13 mouse cellular contexts compared by ENCODE assay signal in the genomic region with DNA sequence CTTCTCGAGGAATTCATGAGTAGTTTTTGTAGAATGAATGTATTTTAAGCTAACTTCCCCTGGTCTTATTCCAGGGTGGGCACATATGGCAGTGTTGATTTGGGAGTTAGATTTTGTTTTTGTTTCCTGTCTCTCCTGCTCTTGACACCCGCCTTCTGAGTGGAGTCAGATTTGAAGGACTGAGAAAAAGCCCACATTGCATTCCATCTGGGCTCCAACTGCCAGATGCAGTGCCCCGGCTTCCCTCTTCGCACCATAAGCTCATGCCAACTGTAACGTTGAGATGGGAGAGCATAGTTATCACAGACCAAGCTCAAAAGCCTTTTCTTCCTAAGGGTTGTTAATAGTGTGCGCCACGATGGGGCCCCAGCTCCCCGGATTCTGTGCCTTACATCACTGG. TPM values are rescaled to one million over a fixed set of nuclear protein-coding genes. Genes with fewer than 3 reads are reported as not detected.
DNase-seq lines count a peak whose midpoint lies in the region; ATAC-seq and TF ChIP-seq lines count a peak whose summit lies in the region.
"Had no signal": no experiment of that assay in that cellular context is flagged by ENCODE, and none has a peak within 500 bp of the region (broad histone marks: within the 10 kb centered on the region; RNA-seq: fewer than 3 reads in every experiment).

No protein-coding gene starts in this region.

- no peak overlapping the region for H3K4me2 ChIP-seq in midbrain, embryonic 16.5 days (ENCODE audit: low read length)
- H3K4me2 ChIP-seq: heart, embryonic 12.5 days; hindbrain, embryonic 14.5 days; kidney, embryonic 15.5 days had no signal

- H3K9me3 ChIP-seq in midbrain, embryonic 16.5 days (replicated peaks; ENCODE audit: control insufficient read depth, low read length, poor library complexity, severe bottlenecking), result no peaks in the 10 kb centered on the region
- H3K9me3 ChIP-seq in midbrain, embryonic 10.5 days (replicated peaks), result no peaks in the 10 kb centered on the region
- H3K9me3 ChIP-seq: heart, embryonic 12.5 days; kidney, embryonic 15.5 days had no signal

- H3K4me3 ChIP-seq in midbrain, embryonic 16.5 days (ENCODE audit: low read depth, low read length), result no peak overlapping the region
- H3K4me3 ChIP-seq in midbrain, embryonic 10.5 days, result no peak overlapping the region
- H3K4me3 ChIP-seq in left cerebral cortex, adult 2 months, result no peak overlapping the region
- H3K4me3 ChIP-seq: heart, embryonic 12.5 days; kidney, embryonic 15.5 days had no signal

- no peaks in the 10 kb centered on the region for H3K36me3 ChIP-seq in midbrain, embryonic 16.5 days (ENCODE audit: control insufficient read depth, insufficient read depth, low read length)
- no peaks in the 10 kb centered on the region for H3K36me3 ChIP-seq in midbrain, embryonic 10.5 days
- H3K36me3 ChIP-seq: heart, embryonic 12.5 days; kidney, embryonic 15.5 days had no signal

- no peaks in the 10 kb centered on the region for H3K4me1 ChIP-seq in midbrain, embryonic 16.5 days (ENCODE audit: control insufficient read depth, insufficient read depth, low read length)
- H3K4me1 ChIP-seq in midbrain, embryonic 10.5 days, result no peaks in the 10 kb centered on the region
- H3K4me1 ChIP-seq: heart, embryonic 12.5 days; kidney, embryonic 15.5 days had no signal

- DNase-seq in midbrain, embryonic 10.5 days (ENCODE audit: low spot score), result no peak
- DNase-seq in frontal cortex, postnatal 14 days (ENCODE audit: low spot score in 2 of 2), result peak; percentile 41 to 52
- peak; percentile 28 to 44 for DNase-seq in left cerebral cortex, adult 2 months (ENCODE audit: extremely low spot score in 1 of 2, low spot score in 2 of 2)
- peak; percentile 53 to 67 for DNase-seq in right cerebral cortex, postnatal 36 days (ENCODE audit: low spot score in 2 of 2)
- DNase-seq in adrenal gland, postnatal 10 days, result no peak
- no peak for DNase-seq in urinary bladder, postnatal 25 days (ENCODE audit: low spot score)
- DNase-seq in cerebellum, adult 18-20 months, result no peak
- DNase-seq: adrenal gland, adult 8-10 months had no signal

- no peak for TF ChIP-seq CTCF in left cerebral cortex, adult 2 months (IDR thresholded peaks at IDR 0.05)

- intact Hi-C loops in left cerebral cortex, adult 2 months (cut with DNase I), result loop anchor here (1.0 to 5.0 kb wide), 8 partner anchors 73 to 620 kb away; a partner anchor contains a TSS

- H3K9ac ChIP-seq in midbrain, embryonic 16.5 days (ENCODE audit: low read depth, low read length), result no peak overlapping the region
- H3K9ac ChIP-seq: heart, embryonic 12.5 days; hindbrain, embryonic 14.5 days; kidney, embryonic 15.5 days had no signal

- 71% methylated on average over 8 of the region's 8 CpGs for WGBS in midbrain, embryonic 16.5 days
- 66% methylated on average over 8 of the region's 8 CpGs for WGBS in midbrain, embryonic 10.5 days

- no peaks in the 10 kb centered on the region; the same call in 1 of the 2 replicates for H3K27me3 ChIP-seq in midbrain, embryonic 16.5 days (ENCODE audit: control insufficient read depth, insufficient read depth, low read depth, low read length)
- 0 out of 2 replicates have a peak, but pooled peaks cover 4% of the 10 kb centered on the region for H3K27me3 ChIP-seq in midbrain, embryonic 10.5 days (ENCODE audit: low read depth, poor library complexity, severe bottlenecking)

- ATAC-seq in midbrain, embryonic 16.5 days, result peak; percentile 26; the same call in 1 of the 2 replicates

- no peak overlapping the region for H3K27ac ChIP-seq in midbrain, embryonic 16.5 days (ENCODE audit: low read length)
- no peak overlapping the region for H3K27ac ChIP-seq in midbrain, embryonic 10.5 days (replicated peaks)
- H3K27ac ChIP-seq in left cerebral cortex, adult 2 months, result no peak overlapping the region
- H3K27ac ChIP-seq: hindbrain, embryonic 14.5 days; kidney, embryonic 15.5 days had no signal

RNA-seq across cellular contexts. Expression of a gene that starts 5.9 kb away (rescaled TPM):
- 2.6 and 3.6 TPM in 2 replicates for polyA plus RNA-seq in midbrain, embryonic 16.5 days (2015; fragmentation: Nextera tagmentation; extraction: Ambion mirVana)
- polyA plus RNA-seq in midbrain, embryonic 10.5 days (2016; fragmentation: Nextera tagmentation; extraction: Ambion mirVana), result 2.1 and 3.0 TPM in 2 replicates
- under 1 TPM; 0.45 to 0.58 TPM for total RNA-seq in left cerebral cortex, adult 2 months (2021)
- total RNA-seq in adrenal gland, postnatal 10 days (2021), result under 1 TPM; 0.45 to 0.79 TPM
- polyA plus RNA-seq: CD4-positive, CD25-positive, alpha-beta regulatory T cell, adult 4 months; heart, embryonic 12.5 days had no signal

Comparison
In these comparisons a context has a peak if more than half of its experiments do, and no peak if none do; other contexts are left out.
1. DNase-seq: peak in frontal cortex, postnatal 14 days (2 of 2), left cerebral cortex, adult 2 months (2 of 2) and right cerebral cortex, postnatal 36 days (2 of 2); none in midbrain, embryonic 10.5 days (single experiment), adrenal gland, postnatal 10 days (single experiment), urinary bladder, postnatal 25 days (single experiment) and cerebellum, adult 18-20 months (0 of 2).